Mouse (Mus musculus) MEL (cell line): ENCODE measurements at regions not wholly inside any gene's neighbourhood (a gene's known extent, or its start where the extent isn't known, plus 50 kb on each side); places are given as distances from the start of the nearest gene placed in this dataset.

ENCODE experiments used
- BHLHE40 ChIP-seq: IDR thresholded peaks from 2 replicates; pipeline ENCODE4 v1.6.1; 2012; ENCODE audit warnings: low read depth, mild to moderate bottlenecking, inconsistent platforms, low read length, improper control_type of control experiment, borderline replicate concordance
- CTCF ChIP-seq, 3 experiments: IDR thresholded peaks in 2 of 3; conservative IDR thresholded peaks in 1 of 3; 2 replicates each; pipeline ENCODE4 v1.5.1; 2011 to 2012; ENCODE audit warnings: low read length in 3 of 3, low read depth in 2 of 3, mild to moderate bottlenecking in 2 of 3, improper control_type of control experiment in 1 of 3, inconsistent platforms in 1 of 3, mixed read lengths in 1 of 3, moderate library complexity in 1 of 3; ENCODE audit not compliant: control insufficient read depth in 1 of 3, insufficient read depth in 1 of 3, poor library complexity in 1 of 3, severe bottlenecking in 1 of 3
- E2F4 ChIP-seq: IDR thresholded peaks from 2 replicates; pipeline ENCODE4 v1.6.1; 2011; ENCODE audit warnings: low read depth, low read length, improper control_type of control experiment, borderline replicate concordance
- EP300 ChIP-seq, 2 experiments: IDR thresholded peaks; 2 replicates each; pipeline ENCODE4 v1.6.1; 2011; ENCODE audit warnings: improper control_type of control experiment in 2 of 2, low read length in 2 of 2, low read depth in 1 of 2, mild to moderate bottlenecking in 1 of 2
- GABPA ChIP-seq: IDR thresholded peaks from 2 replicates; pipeline ENCODE4 v1.6.1; 2012; ENCODE audit warnings: low read depth, mild to moderate bottlenecking, inconsistent platforms, low read length, improper control_type of control experiment, moderate library complexity
- GATA1 ChIP-seq: IDR thresholded peaks from 2 replicates; pipeline ENCODE4 v1.6.1; 2011; ENCODE audit warnings: low read depth, low read length, improper control_type of control experiment
- KAT2A ChIP-seq: conservative IDR thresholded peaks from 2 replicates; pipeline ENCODE4 v1.6.1; 2012; ENCODE audit warnings: low read depth, low read length, improper control_type of control experiment, inconsistent platforms
- MAX ChIP-seq: IDR thresholded peaks from 2 replicates; pipeline ENCODE4 v1.6.1; 2011; ENCODE audit warnings: low read length, improper control_type of control experiment
- NELFE ChIP-seq: IDR thresholded peaks from 2 replicates; pipeline ENCODE4 v1.6.1; 2011; ENCODE audit warnings: low read depth, low read length, improper control_type of control experiment
- SMC3 ChIP-seq: IDR thresholded peaks from 2 replicates; pipeline ENCODE4 v1.6.1; 2011; ENCODE audit warnings: low read depth, low read length, improper control_type of control experiment
- TAL1 ChIP-seq: IDR thresholded peaks from 2 replicates; pipeline ENCODE4 v1.6.1; 2012; ENCODE audit warnings: mild to moderate bottlenecking, inconsistent platforms, low read length, moderate library complexity, mixed read lengths
- TBP ChIP-seq: IDR thresholded peaks from 2 replicates; pipeline ENCODE4 v1.8.0; 2011; ENCODE audit warnings: low read depth, low read length, improper control_type of control experiment
- USF2 ChIP-seq, 2 experiments: IDR thresholded peaks; 2 replicates each; pipeline ENCODE4 v1.6.1; 2011 to 2012; ENCODE audit warnings: improper control_type of control experiment in 2 of 2, low read length in 2 of 2, borderline replicate concordance in 1 of 2, inconsistent platforms in 1 of 2, low read depth in 1 of 2, mild to moderate bottlenecking in 1 of 2; ENCODE audit not compliant: insufficient read depth in 1 of 2

DNA sequence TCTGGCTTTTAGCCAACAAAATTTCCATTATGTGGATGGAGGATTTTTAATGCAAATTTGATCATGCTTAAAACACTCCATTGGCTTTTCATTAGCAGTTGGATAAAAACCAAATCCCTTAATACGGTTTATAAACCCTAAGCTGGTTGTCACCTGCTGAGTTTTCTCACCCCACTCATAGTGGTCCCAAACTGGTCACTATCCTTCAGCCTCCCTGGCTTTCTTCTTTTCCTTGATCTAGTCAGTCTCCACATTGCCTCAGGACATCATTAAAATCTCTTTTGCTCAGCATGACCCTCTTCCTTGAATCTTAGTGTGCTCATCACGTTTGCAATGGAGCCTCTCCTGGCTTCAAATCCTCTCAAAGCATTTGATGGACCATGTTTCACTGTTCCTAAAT is 340.9 kb upstream of the Cntn3 start:
- TF ChIP-seq E2F4 (no peak), GABPA (no peak), SMC3 (no peak), CTCF (IDR thresholded peaks at IDR 0.05 in 2 of 3, conservative IDR thresholded peaks at IDR 0.05 in 1 of 3; ENCODE audit: control insufficient read depth in 1 of 3, insufficient read depth in 1 of 3, low read depth in 2 of 3, low read length in 3 of 3, poor library complexity in 1 of 3, severe bottlenecking in 1 of 3) (no peak), GATA1 (no peak), TAL1 (no peak), BHLHE40 (no peak), KAT2A (no peak), USF2 (IDR thresholded peaks at IDR 0.05; ENCODE audit: borderline replicate concordance in 1 of 2, insufficient read depth in 1 of 2, low read depth in 1 of 2, low read length in 2 of 2) (no peak), TBP (no peak), MAX (no peak), NELFE (no peak), EP300 (IDR thresholded peaks at IDR 0.05; ENCODE audit: low read depth in 1 of 2, low read length in 2 of 2) (no peak)
